Mouse (Mus musculus): ENCODE data around the gene Hdlbp. TPM values are rescaled to one million over a fixed set of nuclear protein-coding genes. Genes with fewer than 3 reads are reported as not detected.

Gene Hdlbp
- total and polyA plus RNA-seq, 3 experiments = 141 to 1,954 (median 271) TPM

DNA sequence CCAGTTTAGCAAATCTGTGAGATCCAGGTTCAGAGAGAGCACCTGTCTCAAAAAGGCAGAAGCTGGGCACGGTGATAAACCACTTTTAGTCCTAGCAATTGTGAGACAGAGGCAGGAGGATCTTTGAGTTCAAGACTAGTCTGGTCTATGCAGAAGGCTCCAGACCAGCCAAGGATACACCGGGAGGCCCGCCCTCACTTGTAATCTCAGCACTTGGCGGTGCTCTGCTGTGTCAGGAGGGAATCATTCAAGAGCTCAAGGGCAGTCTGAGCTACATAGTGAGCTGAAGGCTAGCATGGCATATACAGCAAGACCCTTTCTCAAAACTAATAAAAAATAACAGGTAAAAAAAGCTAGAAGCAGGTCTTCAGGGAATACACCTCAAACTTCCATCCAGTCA, 10.0 kb downstream of the Hdlbp start:
- H3K27ac ChIP-seq (ENCODE audit: control insufficient read depth, low read depth, low read length) = no peak overlapping the region
- peaks cover 2 to 4% of the 10 kb centered on the region in 2 experiments; a peak in 1 of 4 replicates for H3K4me1 ChIP-seq (ENCODE audit: control insufficient read depth in 1 of 2, insufficient read depth in 2 of 2, low read length in 2 of 2)
- H3K79me2 ChIP-seq (ENCODE audit: control insufficient read depth, insufficient read depth, low read length, poor library complexity) = peaks cover 37% of the 10 kb centered on the region
- H3K4me3 ChIP-seq (ENCODE audit: control insufficient read depth in 1 of 2, insufficient read depth in 1 of 2, low read depth in 2 of 2, low read length in 2 of 2) = no peak overlapping the region
- no peak overlapping the region for H3K9ac ChIP-seq (ENCODE audit: control insufficient read depth, low read depth, low read length, poor library complexity, severe bottlenecking)
- H3K9me3 ChIP-seq (replicated peaks; ENCODE audit: insufficient read depth, low read length) = no peaks in the 10 kb centered on the region
- peaks cover 3 to 10% of the 10 kb centered on the region in 2 experiments; a peak in 3 of 4 replicates for H3K36me3 ChIP-seq (ENCODE audit: control insufficient read depth in 1 of 2, insufficient read depth in 2 of 2, low read length in 2 of 2)
- TF ChIP-seq MAX (IDR thresholded peaks at IDR 0.05; ENCODE audit: low read length) = no peak
- no peak for TF ChIP-seq ZC3H11A (IDR thresholded peaks at IDR 0.05; ENCODE audit: low read depth, low read length)
- TF ChIP-seq RCOR1 (IDR thresholded peaks at IDR 0.05; ENCODE audit: low read depth, low read length) = no peak
- no peak for TF ChIP-seq TAL1 (IDR thresholded peaks at IDR 0.05; ENCODE audit: low read length)
- TF ChIP-seq MEF2A (IDR thresholded peaks at IDR 0.05; ENCODE audit: extremely low read depth, insufficient replicate concordance, low read depth, low read length, poor library complexity, severe bottlenecking) = no peak
- TF ChIP-seq GABPA (IDR thresholded peaks at IDR 0.05; ENCODE audit: low read depth, low read length) = no peak
- TF ChIP-seq ELF1 (IDR thresholded peaks at IDR 0.05; ENCODE audit: low read depth, low read length) = no peak
- TF ChIP-seq ZKSCAN1 (IDR thresholded peaks at IDR 0.05; ENCODE audit: low read depth, low read length) = no peak
- no peak for TF ChIP-seq USF2 (IDR thresholded peaks at IDR 0.05; ENCODE audit: borderline replicate concordance in 1 of 2, insufficient read depth in 1 of 2, low read depth in 1 of 2, low read length in 2 of 2)
- no peaks in the 10 kb centered on the region for H3K27me3 ChIP-seq (ENCODE audit: control insufficient read depth in 1 of 2, insufficient read depth in 2 of 2, low read length in 2 of 2)
- no peak for DNase-seq (ENCODE audit: low read depth, low spot score)

DNA sequence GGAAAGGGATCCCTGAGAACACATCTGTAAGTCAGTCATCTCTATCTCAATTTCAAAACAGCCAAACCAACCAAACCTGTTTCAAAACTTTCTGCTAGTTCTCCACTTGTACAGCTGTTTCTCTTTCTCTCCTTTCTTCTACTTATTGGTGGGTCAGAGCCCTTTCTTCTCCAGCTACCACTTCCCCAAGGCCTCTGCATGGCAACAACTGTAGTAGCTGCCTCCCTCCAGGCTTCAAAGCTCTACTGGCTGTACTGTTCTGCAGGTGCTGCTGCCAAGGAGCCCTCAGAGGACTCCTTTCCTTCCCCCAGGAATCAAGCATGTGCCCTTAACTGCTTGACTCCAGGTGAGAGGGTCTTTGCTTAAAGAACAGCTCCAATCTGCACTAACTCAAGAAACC, 12.9 kb downstream of the Hdlbp start:
- no peak for DNase-seq (ENCODE audit: low read depth, low spot score)
- peaks cover 0 to 2% of the 10 kb centered on the region in 2 experiments; a peak in 1 of 4 replicates for H3K4me1 ChIP-seq (ENCODE audit: control insufficient read depth in 1 of 2, insufficient read depth in 2 of 2, low read length in 2 of 2)
- no peaks in the 10 kb centered on the region for H3K9me3 ChIP-seq (replicated peaks; ENCODE audit: insufficient read depth, low read length)
- peaks cover 20% of the 10 kb centered on the region for H3K79me2 ChIP-seq (ENCODE audit: control insufficient read depth, insufficient read depth, low read length, poor library complexity)
- H3K27me3 ChIP-seq (ENCODE audit: control insufficient read depth in 1 of 2, insufficient read depth in 2 of 2, low read length in 2 of 2) = no peaks in the 10 kb centered on the region
- TF ChIP-seq ZKSCAN1 (IDR thresholded peaks at IDR 0.05; ENCODE audit: low read depth, low read length) = no peak
- no peak for TF ChIP-seq USF2 (IDR thresholded peaks at IDR 0.05; ENCODE audit: borderline replicate concordance in 1 of 2, insufficient read depth in 1 of 2, low read depth in 1 of 2, low read length in 2 of 2)
- TF ChIP-seq RAD21 (IDR thresholded peaks at IDR 0.05; ENCODE audit: low read depth, low read length) = no peak
- no peak for TF ChIP-seq ETS1 (IDR thresholded peaks at IDR 0.05; ENCODE audit: low read depth, low read length)
- no peak overlapping the region for H3K4me3 ChIP-seq (ENCODE audit: control insufficient read depth in 1 of 2, insufficient read depth in 1 of 2, low read depth in 2 of 2, low read length in 2 of 2)
- H3K27ac ChIP-seq (ENCODE audit: control insufficient read depth, low read depth, low read length) = no peak overlapping the region
- H3K9ac ChIP-seq (ENCODE audit: control insufficient read depth, low read depth, low read length, poor library complexity, severe bottlenecking) = no peak overlapping the region
- peaks cover 0 to 13% of the 10 kb centered on the region in 2 experiments; a peak in 2 of 4 replicates for H3K36me3 ChIP-seq (ENCODE audit: control insufficient read depth in 1 of 2, insufficient read depth in 2 of 2, low read length in 2 of 2)

DNA sequence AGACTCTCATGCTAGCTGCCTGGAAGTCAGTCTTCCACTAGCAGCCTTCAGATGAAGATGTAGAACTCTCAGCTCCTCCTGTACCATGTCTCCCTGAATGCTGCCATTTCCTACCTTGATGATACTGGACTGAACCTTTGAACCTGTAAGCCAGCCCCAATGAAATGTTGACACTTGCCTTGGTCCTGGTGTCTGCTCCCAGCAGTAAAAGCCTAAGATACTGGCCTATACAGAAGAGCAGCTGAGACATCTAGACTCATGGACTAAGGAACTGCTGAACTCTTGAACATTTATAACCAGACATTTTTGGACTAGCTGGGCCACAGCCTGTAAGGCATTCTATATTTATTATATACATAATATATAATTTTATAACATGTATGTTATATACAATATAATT, 13.5 kb downstream of the Hdlbp start:
- Histone ChIP-seq H3K4me3 (ENCODE audit: control insufficient read depth in 1 of 2, insufficient read depth in 1 of 2, low read depth in 2 of 2, low read length in 2 of 2) (no peak overlapping the region), H3K9me3 (replicated peaks; ENCODE audit: insufficient read depth, low read length) (no peaks in the 10 kb centered on the region), H3K4me1 (ENCODE audit: control insufficient read depth in 1 of 2, insufficient read depth in 2 of 2, low read length in 2 of 2) (no peaks in the 10 kb centered on the region), H3K79me2 (ENCODE audit: control insufficient read depth, insufficient read depth, low read length, poor library complexity) (peaks cover 16% of the 10 kb centered on the region), H3K27ac (ENCODE audit: control insufficient read depth, low read depth, low read length) (no peak overlapping the region), H3K9ac (ENCODE audit: control insufficient read depth, low read depth, low read length, poor library complexity, severe bottlenecking) (no peak overlapping the region), H3K27me3 (ENCODE audit: control insufficient read depth in 1 of 2, insufficient read depth in 2 of 2, low read length in 2 of 2) (no peaks in the 10 kb centered on the region), H3K36me3 (ENCODE audit: control insufficient read depth in 1 of 2, insufficient read depth in 2 of 2, low read length in 2 of 2) (peaks cover 0 to 9% of the 10 kb centered on the region in 2 experiments; a peak in 2 of 4 replicates)
- DNase-seq (ENCODE audit: low read depth, low spot score) = no peak
- no peak for TF ChIP-seq GABPA (IDR thresholded peaks at IDR 0.05; ENCODE audit: low read depth, low read length)
- no peak for TF ChIP-seq MAFK (IDR thresholded peaks at IDR 0.05; ENCODE audit: borderline replicate concordance, low read depth, low read length)
- TF ChIP-seq JUND (IDR thresholded peaks at IDR 0.05; ENCODE audit: low read depth, low read length) = no peak
- no peak for TF ChIP-seq ETS1 (IDR thresholded peaks at IDR 0.05; ENCODE audit: low read depth, low read length)
